ENCODE assay signal across 25 mouse cellular contexts in the genomic region with DNA sequence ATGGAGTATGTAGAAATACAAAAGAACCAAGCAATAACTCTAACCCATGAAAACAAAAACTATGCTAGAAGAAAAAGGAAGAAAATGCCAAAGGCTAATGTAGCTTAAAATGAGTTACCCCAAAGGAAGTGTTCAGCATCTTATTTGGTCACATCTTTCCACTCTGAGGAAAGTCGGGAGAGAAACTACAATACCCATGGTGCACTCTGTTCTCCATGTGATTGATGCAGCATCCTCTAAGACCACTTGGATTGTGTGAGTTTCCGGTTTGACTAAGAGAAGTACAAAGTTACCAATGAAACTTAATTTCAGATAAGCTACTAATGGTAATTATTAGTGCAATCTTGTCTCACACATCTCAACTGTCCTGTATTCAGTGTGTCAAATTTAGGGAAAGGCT.
"Had no signal": no experiment of that assay in that cellular context is flagged by ENCODE, and none has a peak within 500 bp of the region (broad histone marks: within the 10 kb centered on the region; RNA-seq: fewer than 3 reads in every experiment).

No protein-coding gene starts in this region.

- H3K4me3 ChIP-seq: heart, embryonic 12.5 days; heart, embryonic 13.5 days; heart, embryonic 15.5 days; hindbrain, embryonic 10.5 days; hindbrain, embryonic 12.5 days; hindbrain, embryonic 13.5 days; hindbrain, embryonic 15.5 days; intestine, embryonic 15.5 days; kidney, embryonic 15.5 days; layer of hippocampus, adult 2 months; left cerebral cortex, adult 2 months had no signal

- H3K9ac ChIP-seq: heart, embryonic 12.5 days; heart, embryonic 13.5 days; heart, embryonic 15.5 days; hindbrain, embryonic 12.5 days; hindbrain, embryonic 13.5 days; hindbrain, embryonic 14.5 days; hindbrain, embryonic 15.5 days; intestine, embryonic 15.5 days; kidney, embryonic 15.5 days had no signal

- H3K27ac ChIP-seq: heart, embryonic 13.5 days; heart, embryonic 15.5 days; hindbrain, embryonic 10.5 days; hindbrain, embryonic 12.5 days; hindbrain, embryonic 13.5 days; hindbrain, embryonic 14.5 days; hindbrain, embryonic 15.5 days; hindbrain, postnatal 0 days; intestine, embryonic 15.5 days; layer of hippocampus, adult 2 months; left cerebral cortex, adult 2 months had no signal

- H3K36me3 ChIP-seq: heart, embryonic 12.5 days; heart, embryonic 13.5 days; heart, embryonic 15.5 days; hindbrain, embryonic 10.5 days; hindbrain, embryonic 12.5 days; hindbrain, embryonic 13.5 days; hindbrain, embryonic 15.5 days; intestine, embryonic 15.5 days; kidney, embryonic 15.5 days had no signal

- H3K4me2 ChIP-seq: heart, embryonic 12.5 days; heart, embryonic 13.5 days; heart, embryonic 15.5 days; hindbrain, embryonic 12.5 days; hindbrain, embryonic 13.5 days; hindbrain, embryonic 14.5 days; hindbrain, embryonic 15.5 days; intestine, embryonic 15.5 days; kidney, embryonic 15.5 days had no signal

- ATAC-seq: inflammation-experienced regulatory T-cells, adult 6 months; intestine, embryonic 15.5 days; intestine, embryonic 16.5 days; intestine, postnatal 0 days had no signal

- H3K27me3 ChIP-seq: heart, embryonic 12.5 days; heart, embryonic 13.5 days; heart, embryonic 15.5 days; hindbrain, embryonic 12.5 days; hindbrain, embryonic 13.5 days; hindbrain, embryonic 15.5 days; intestine, embryonic 15.5 days; kidney, embryonic 15.5 days had no signal

- H3K9me3 ChIP-seq: heart, embryonic 12.5 days; heart, embryonic 13.5 days; heart, embryonic 15.5 days; hindbrain, embryonic 10.5 days; hindbrain, embryonic 12.5 days; hindbrain, embryonic 13.5 days; hindbrain, embryonic 15.5 days; intestine, embryonic 15.5 days; kidney, embryonic 15.5 days had no signal

- H3K4me1 ChIP-seq: heart, embryonic 12.5 days; heart, embryonic 13.5 days; heart, embryonic 15.5 days; intestine, embryonic 15.5 days had no signal

- DNase-seq: heart, postnatal 14 days; heart, postnatal 4 days; kidney, adult 11 months; kidney, postnatal 10 days; kidney, postnatal 14 days; kidney, postnatal 25 days; kidney, postnatal 4 days; layer of hippocampus, adult 9-11 months; layer of hippocampus, postnatal 36 days had no signal
